Mouse (Mus musculus) stomach, postnatal 0 days (tissue): ENCODE measurements at regions not wholly inside any gene's neighbourhood (a gene's known extent, or its start where the extent isn't known, plus 50 kb on each side); places are given as distances from the start of the nearest gene placed in this dataset.

Source experiments
- ATAC-seq: fragments of 200-750 bp; cut with Nextera tagmentation; 2 replicates; pipeline ENCODE4 v1.8.0; 2017; ENCODE audit not compliant: low FRiP score, low TSS enrichment
- DNase-seq: peaks from one replicate; pipeline ENCODE4 v3.0.0-alpha.2; 2016; ENCODE audit warnings: low spot score
- H3K27ac ChIP-seq: fragments of 300-500 bp; sonication (generic); replicated peaks from 2 replicates; pipeline ENCODE4 v1.5.1; 2014; ENCODE audit warnings: mild to moderate bottlenecking, control low read depth
- H3K27me3 ChIP-seq: fragments of 300-500 bp; sonication (generic); 2 replicates; pipeline ENCODE4 v1.6.1; 2014; ENCODE audit warnings: low read length; ENCODE audit not compliant: control insufficient read depth, insufficient read depth
- H3K36me3 ChIP-seq: fragments of 300-500 bp; sonication (generic); 2 replicates; pipeline ENCODE4 v1.6.1; 2014; ENCODE audit warnings: low read length, mixed read lengths; ENCODE audit not compliant: control insufficient read depth, insufficient read depth
- H3K4me1 ChIP-seq: fragments of 300-500 bp; sonication (generic); replicated peaks from 2 replicates; pipeline ENCODE4 v1.6.1; 2014; ENCODE audit warnings: antibody characterized with exemption; ENCODE audit not compliant: control insufficient read depth, insufficient read depth
- H3K4me2 ChIP-seq: fragments of 300-500 bp; sonication (generic); replicated peaks from 2 replicates; pipeline ENCODE4 v1.6.1; 2014; ENCODE audit warnings: low read depth, mild to moderate bottlenecking, control low read depth, moderate library complexity
- H3K4me3 ChIP-seq: fragments of 300-500 bp; sonication (generic); 2 replicates; pipeline ENCODE4 v1.5.1; 2014; ENCODE audit warnings: low read depth, low read length, control low read depth
- H3K9ac ChIP-seq: fragments of 300-500 bp; sonication (generic); 2 replicates; pipeline ENCODE4 v1.6.1; 2014; ENCODE audit warnings: mild to moderate bottlenecking, low read length, control low read depth, mixed read lengths
- H3K9me3 ChIP-seq: fragments of 300-500 bp; sonication (generic); 2 replicates; pipeline ENCODE4 v1.6.1; 2016; ENCODE audit warnings: low read length; ENCODE audit not compliant: control insufficient read depth
- CTCF ChIP-seq: IDR thresholded peaks from 2 replicates; pipeline ENCODE4 v1.5.1; 2016; ENCODE audit warnings: antibody characterized with exemption, low read depth, mild to moderate bottlenecking, moderate library complexity
- EP300 ChIP-seq: optimal IDR thresholded peaks from 2 replicates; pipeline ENCODE3; 2016; ENCODE audit warnings: antibody characterized with exemption
- WGBS: fragments of 180-500 bp; shearing (Covaris S2); extraction: QIAGEN DNeasy Blood & Tissue Kit; methylation state at CpG from one replicate; pipeline ENCODE4 v1.1.7; 2014; 5-methylcytosine and 5-hydroxymethylcytosine counted together

DNA sequence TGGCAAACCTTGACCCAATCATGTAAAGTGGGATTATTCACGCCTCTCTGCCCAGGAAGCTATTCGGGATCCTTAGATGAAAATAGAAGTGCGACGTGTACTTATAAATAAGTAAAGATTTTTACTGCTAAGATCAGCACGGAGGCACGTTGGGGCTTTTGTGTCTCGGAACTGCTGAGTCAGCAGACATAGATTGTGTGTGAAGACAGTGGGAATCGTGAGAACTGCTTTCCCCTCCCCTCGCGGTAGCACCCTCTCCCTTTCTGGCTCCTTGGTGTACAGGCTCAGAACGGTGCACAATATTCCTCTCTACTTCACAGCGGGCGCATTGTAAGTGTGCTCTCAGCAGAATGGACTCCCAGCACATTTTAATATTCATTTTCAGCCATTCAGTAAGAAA lies 138.7 kb downstream of the Nhlrc3 start:
- H3K27me3 ChIP-seq, result no peaks in the 10 kb centered on the region
- DNase-seq (no peak), ATAC-seq (no peak)
- no peak overlapping the region for H3K9ac ChIP-seq
- TF ChIP-seq EP300 (no peak), CTCF (no peak)
- no peaks in the 10 kb centered on the region for H3K9me3 ChIP-seq
- no peaks in the 10 kb centered on the region for H3K4me1 ChIP-seq
- no peak overlapping the region for H3K27ac ChIP-seq
- no peaks in the 10 kb centered on the region for H3K36me3 ChIP-seq
- H3K4me3 ChIP-seq, result no peak overlapping the region
- WGBS, result 74% methylated on average over 13 of the region's 13 CpGs
- H3K4me2 ChIP-seq, result no peak overlapping the region

DNA sequence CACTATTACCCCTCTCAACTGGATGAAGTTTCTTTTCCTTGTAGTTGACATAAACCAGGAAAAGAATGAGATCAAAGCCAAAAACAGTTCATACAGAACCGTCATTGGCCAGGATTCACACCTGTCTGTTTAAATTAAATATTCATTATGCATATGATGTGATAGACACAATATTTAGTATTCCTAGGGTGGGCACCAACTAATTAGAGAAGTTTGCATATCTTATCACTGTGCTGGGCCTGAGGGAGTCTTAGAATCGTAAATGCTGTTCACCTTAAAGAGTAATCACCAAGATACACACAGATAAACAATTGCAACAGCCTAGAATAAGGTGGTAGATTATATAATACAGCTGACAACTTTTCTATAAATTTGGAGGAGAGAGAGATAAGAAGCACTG lies 147.7 kb downstream of the Nhlrc3 start:
- Histone ChIP-seq H3K9me3 (no peaks in the 10 kb centered on the region), H3K9ac (no peak overlapping the region), H3K4me2 (no peak overlapping the region), H3K4me3 (no peak overlapping the region), H3K27ac (no peak overlapping the region), H3K27me3 (no peaks in the 10 kb centered on the region), H3K36me3 (no peaks in the 10 kb centered on the region), H3K4me1 (no peaks in the 10 kb centered on the region)
- no peak for TF ChIP-seq EP300
- TF ChIP-seq CTCF, result no peak
- ATAC-seq (no peak), DNase-seq (no peak)
- WGBS, result 62% methylated on average over 2 of the region's 2 CpGs
